Mouse (Mus musculus): ENCODE measurements around the gene Slc5a4b. TPM values are rescaled to one million over a fixed set of nuclear protein-coding genes. Genes with fewer than 3 reads are reported as not detected.

Slc5a4b gene
- total and polyA plus RNA-seq, 2 experiments from 2014 or later = 0.06 TPM; not detected in 1

GRCm38 (mm10) chr10:76051860-76052259 lies 58.9 kb downstream of the Slc5a4b start:
- Histone ChIP-seq H3K9me3 (ENCODE audit: low read length) (no peaks in the 10 kb centered on the region), H3K36me3 (ENCODE audit: insufficient read depth, low read length) (no peaks in the 10 kb centered on the region), H3K4me3 (ENCODE audit: low read depth, low read length) (no peak overlapping the region), H3K4me1 (ENCODE audit: insufficient read depth, low read length) (no peaks in the 10 kb centered on the region), H3K4me2 (ENCODE audit: low read depth, low read length, poor library complexity, severe bottlenecking) (no peak overlapping the region), H3K27me3 (ENCODE audit: insufficient read depth, low read length) (no peaks in the 10 kb centered on the region), H3K27ac (ENCODE audit: low read depth, low read length) (no peak overlapping the region), H3K9ac (replicated peaks; ENCODE audit: low read length, poor library complexity, severe bottlenecking) (no peak overlapping the region)
- 87% methylated on average over 11 of the region's 11 CpGs for WGBS
- TF ChIP-seq CTCF (IDR thresholded peaks at IDR 0.05) = no peak
- no peak for ATAC-seq (ENCODE audit: low FRiP score)
- DNase-seq (ENCODE audit: low spot score) = no peak

GRCm38 (mm10) chr10:76048967-76049366 lies 61.8 kb downstream of the Slc5a4b start:
- no peak overlapping the region for H3K4me3 ChIP-seq (ENCODE audit: low read depth, low read length)
- H3K27ac ChIP-seq (ENCODE audit: low read depth, low read length) = no peak overlapping the region
- DNase-seq (ENCODE audit: low spot score) = no peak
- H3K9me3 ChIP-seq (ENCODE audit: low read length) = no peaks in the 10 kb centered on the region
- no peak for TF ChIP-seq CTCF (IDR thresholded peaks at IDR 0.05)
- no peaks in the 10 kb centered on the region for H3K27me3 ChIP-seq (ENCODE audit: insufficient read depth, low read length)
- WGBS = 60% methylated on average over 6 of the region's 6 CpGs
- H3K4me2 ChIP-seq (ENCODE audit: low read depth, low read length, poor library complexity, severe bottlenecking) = no peak overlapping the region
- no peaks in the 10 kb centered on the region for H3K36me3 ChIP-seq (ENCODE audit: insufficient read depth, low read length)
- H3K9ac ChIP-seq (replicated peaks; ENCODE audit: low read length, poor library complexity, severe bottlenecking) = no peak overlapping the region
- ATAC-seq (ENCODE audit: low FRiP score) = no peak
- H3K4me1 ChIP-seq (ENCODE audit: insufficient read depth, low read length) = no peaks in the 10 kb centered on the region

DNA sequence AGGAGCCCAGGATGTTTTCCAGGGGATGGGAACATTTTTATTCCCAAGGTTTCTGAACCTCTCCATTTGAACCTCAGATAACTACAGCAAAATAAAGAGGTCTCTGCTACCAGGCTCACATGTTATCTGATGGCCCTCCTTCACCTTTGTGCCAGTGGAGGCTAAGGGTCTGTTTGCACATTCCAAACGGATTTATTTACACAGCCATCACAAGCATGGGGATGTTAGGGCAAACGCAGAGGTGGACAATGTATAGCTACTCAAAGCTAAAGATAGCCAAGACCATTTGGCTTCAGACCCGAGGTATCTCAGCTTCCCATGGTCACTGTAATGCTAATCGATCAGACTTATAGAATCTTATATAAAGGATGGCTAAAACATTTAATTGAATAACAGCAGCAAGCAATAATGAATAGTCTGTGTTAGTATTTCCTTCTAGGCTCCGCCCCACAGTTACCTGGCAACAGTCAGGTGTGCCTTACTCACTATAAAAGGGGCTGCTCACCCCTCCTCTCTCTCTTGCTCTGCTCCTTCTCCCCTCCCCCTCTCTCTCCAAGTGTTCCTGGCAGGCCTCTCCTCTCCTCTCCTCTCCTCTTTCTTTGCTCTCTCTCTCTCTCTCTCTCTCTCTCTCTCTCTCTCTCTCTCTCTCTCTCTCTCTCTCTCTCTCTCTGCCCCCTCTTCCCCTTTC lies 63.4 kb downstream of the Slc5a4b start:
- H3K4me1 ChIP-seq (ENCODE audit: insufficient read depth, low read length) = no peaks in the 10 kb centered on the region
- no peaks in the 10 kb centered on the region for H3K36me3 ChIP-seq (ENCODE audit: insufficient read depth, low read length)
- no peak overlapping the region for H3K27ac ChIP-seq (ENCODE audit: low read depth, low read length)
- H3K4me2 ChIP-seq (ENCODE audit: low read depth, low read length, poor library complexity, severe bottlenecking) = no peak overlapping the region
- H3K9me3 ChIP-seq (ENCODE audit: low read length) = no peaks in the 10 kb centered on the region
- H3K9ac ChIP-seq (replicated peaks; ENCODE audit: low read length, poor library complexity, severe bottlenecking) = no peak overlapping the region
- H3K27me3 ChIP-seq (ENCODE audit: insufficient read depth, low read length) = no peaks in the 10 kb centered on the region
- no peak for TF ChIP-seq CTCF (IDR thresholded peaks at IDR 0.05)
- no peak for ATAC-seq (ENCODE audit: low FRiP score)
- no peak for DNase-seq (ENCODE audit: low spot score)
- H3K4me3 ChIP-seq (ENCODE audit: low read depth, low read length) = no peak overlapping the region
- 61% methylated on average over 5 of the region's 5 CpGs for WGBS

GRCm38 (mm10) chr10:76046754-76047153 lies 64.0 kb downstream of the Slc5a4b start:
- no peak for ATAC-seq (ENCODE audit: low FRiP score)
- WGBS = 48% methylated on average over 1 of the region's 1 CpGs
- Histone ChIP-seq H3K4me3 (ENCODE audit: low read depth, low read length) (no peak overlapping the region), H3K27ac (ENCODE audit: low read depth, low read length) (no peak overlapping the region), H3K9ac (replicated peaks; ENCODE audit: low read length, poor library complexity, severe bottlenecking) (no peak overlapping the region), H3K4me2 (ENCODE audit: low read depth, low read length, poor library complexity, severe bottlenecking) (no peak overlapping the region), H3K27me3 (ENCODE audit: insufficient read depth, low read length) (no peaks in the 10 kb centered on the region), H3K9me3 (ENCODE audit: low read length) (no peaks in the 10 kb centered on the region), H3K36me3 (ENCODE audit: insufficient read depth, low read length) (no peaks in the 10 kb centered on the region), H3K4me1 (ENCODE audit: insufficient read depth, low read length) (no peaks in the 10 kb centered on the region)
- TF ChIP-seq CTCF (IDR thresholded peaks at IDR 0.05) = no peak
- no peak for DNase-seq (ENCODE audit: low spot score)

GRCm38 (mm10) chr10:76045343-76045742 lies 65.4 kb downstream of the Slc5a4b start:
- Histone ChIP-seq H3K27me3 (ENCODE audit: insufficient read depth, low read length) (no peaks in the 10 kb centered on the region), H3K36me3 (ENCODE audit: insufficient read depth, low read length) (peaks cover 3% of the 10 kb centered on the region; the same call in 1 of the 2 replicates), H3K4me1 (ENCODE audit: insufficient read depth, low read length) (no peaks in the 10 kb centered on the region), H3K4me3 (ENCODE audit: low read depth, low read length) (no peak overlapping the region), H3K4me2 (ENCODE audit: low read depth, low read length, poor library complexity, severe bottlenecking) (no peak overlapping the region), H3K27ac (ENCODE audit: low read depth, low read length) (no peak overlapping the region), H3K9me3 (ENCODE audit: low read length) (no peaks in the 10 kb centered on the region), H3K9ac (replicated peaks; ENCODE audit: low read length, poor library complexity, severe bottlenecking) (no peak overlapping the region)
- ATAC-seq (ENCODE audit: low FRiP score) (no peak), DNase-seq (ENCODE audit: low spot score) (no peak)
- 51% methylated on average over 5 of the region's 5 CpGs for WGBS
- no peak for TF ChIP-seq CTCF (IDR thresholded peaks at IDR 0.05)

- Histone ChIP-seq H3K4me1 (ENCODE audit: insufficient read depth, low read length) (no peaks in the 10 kb centered on the region), H3K9me3 (ENCODE audit: low read length) (no peaks in the 10 kb centered on the region), H3K9ac (replicated peaks; ENCODE audit: low read length, poor library complexity, severe bottlenecking) (no peak overlapping the region), H3K27me3 (ENCODE audit: insufficient read depth, low read length) (no peaks in the 10 kb centered on the region), H3K4me2 (ENCODE audit: low read depth, low read length, poor library complexity, severe bottlenecking) (no peak overlapping the region), H3K27ac (ENCODE audit: low read depth, low read length) (no peak overlapping the region), H3K36me3 (ENCODE audit: insufficient read depth, low read length) (peaks cover 33% of the 10 kb centered on the region), H3K4me3 (ENCODE audit: low read depth, low read length) (no peak overlapping the region)
- no peak for DNase-seq (ENCODE audit: low spot score)
- no peak for ATAC-seq (ENCODE audit: low FRiP score)
- TF ChIP-seq CTCF (IDR thresholded peaks at IDR 0.05) = no peak
- WGBS = 96% methylated on average over 5 of the region's 5 CpGs
Observed at GRCm38 (mm10) chr10:76036962-76037361, 73.8 kb downstream of the Slc5a4b start.

Data from midbrain, postnatal 0 days (tissue).